Comparison of ENCODE assay signal across 33 mouse cellular contexts in the genomic region with DNA sequence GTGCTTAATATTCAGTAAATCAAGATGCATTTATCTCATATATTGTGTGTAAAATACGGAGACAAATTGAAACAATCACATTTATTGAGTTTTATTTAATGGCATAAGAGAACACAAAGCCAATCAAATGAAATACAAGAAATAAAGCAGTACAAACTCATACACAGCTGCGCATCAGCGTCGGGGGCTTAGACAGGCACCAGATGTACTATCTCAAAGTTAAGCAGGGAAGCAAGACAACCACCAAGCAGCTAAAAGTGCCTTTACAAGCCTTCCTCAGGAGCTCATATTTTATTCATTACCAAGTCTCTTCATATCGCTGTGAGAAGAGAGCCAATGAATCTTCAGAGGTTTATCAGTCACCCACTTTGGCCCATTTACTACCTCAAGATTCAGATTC.
"Had no signal": no experiment of that assay in that cellular context is flagged by ENCODE, and none has a peak within 500 bp of the region (broad histone marks: within the 10 kb centered on the region; RNA-seq: fewer than 3 reads in every experiment).

No protein-coding gene starts in this region.

- H3K27me3 ChIP-seq: heart, embryonic 12.5 days; heart, embryonic 13.5 days; heart, embryonic 15.5 days; hindbrain, embryonic 12.5 days; hindbrain, embryonic 13.5 days; hindbrain, embryonic 15.5 days; intestine, embryonic 15.5 days; kidney, embryonic 15.5 days had no signal

- H3K4me2 ChIP-seq: heart, embryonic 11.5 days; heart, embryonic 12.5 days; heart, embryonic 13.5 days; heart, embryonic 15.5 days; hindbrain, embryonic 12.5 days; hindbrain, embryonic 13.5 days; hindbrain, embryonic 14.5 days; hindbrain, embryonic 15.5 days; intestine, embryonic 15.5 days; kidney, embryonic 15.5 days had no signal

- H3K9me3 ChIP-seq: heart, embryonic 10.5 days; heart, embryonic 12.5 days; heart, embryonic 13.5 days; heart, embryonic 15.5 days; hindbrain, embryonic 10.5 days; hindbrain, embryonic 12.5 days; hindbrain, embryonic 13.5 days; hindbrain, embryonic 15.5 days; intestine, embryonic 15.5 days; kidney, embryonic 15.5 days had no signal

- DNase-seq: heart, adult 18-20 months; heart, adult 2 months; heart, postnatal 10 days; heart, postnatal 14 days; heart, postnatal 36 days; heart, postnatal 4 days; kidney, adult 11 months; kidney, adult 18-20 months; kidney, adult 2 months; kidney, adult 8-10 months; kidney, postnatal 10 days; kidney, postnatal 25 days; kidney, postnatal 36 days; kidney, postnatal 4 days; layer of hippocampus, adult 9-11 months; layer of hippocampus, postnatal 36 days had no signal

- H3K9ac ChIP-seq: heart, embryonic 12.5 days; heart, embryonic 13.5 days; heart, embryonic 15.5 days; hindbrain, embryonic 12.5 days; hindbrain, embryonic 13.5 days; hindbrain, embryonic 14.5 days; hindbrain, embryonic 15.5 days; intestine, embryonic 15.5 days; kidney, embryonic 15.5 days had no signal

- H3K4me3 ChIP-seq: heart, adult 2 months; heart, embryonic 10.5 days; heart, embryonic 12.5 days; heart, embryonic 13.5 days; heart, embryonic 15.5 days; hindbrain, embryonic 10.5 days; hindbrain, embryonic 12.5 days; hindbrain, embryonic 13.5 days; hindbrain, embryonic 15.5 days; intestine, embryonic 15.5 days; kidney, embryonic 15.5 days; layer of hippocampus, adult 2 months had no signal

- H3K4me1 ChIP-seq: heart, embryonic 10.5 days; heart, embryonic 12.5 days; heart, embryonic 13.5 days; heart, embryonic 15.5 days; hindbrain, embryonic 10.5 days; hindbrain, embryonic 12.5 days; hindbrain, embryonic 13.5 days; hindbrain, embryonic 15.5 days; intestine, embryonic 15.5 days; kidney, embryonic 15.5 days had no signal

- H3K27ac ChIP-seq: heart, adult 2 months; heart, embryonic 10.5 days; heart, embryonic 13.5 days; heart, embryonic 15.5 days; hindbrain, embryonic 10.5 days; hindbrain, embryonic 12.5 days; hindbrain, embryonic 13.5 days; hindbrain, embryonic 14.5 days; hindbrain, embryonic 15.5 days; hindbrain, postnatal 0 days; intestine, embryonic 15.5 days; kidney, embryonic 15.5 days; layer of hippocampus, adult 2 months had no signal

- H3K36me3 ChIP-seq: heart, embryonic 10.5 days; heart, embryonic 12.5 days; heart, embryonic 13.5 days; heart, embryonic 15.5 days; hindbrain, embryonic 10.5 days; hindbrain, embryonic 12.5 days; hindbrain, embryonic 13.5 days; hindbrain, embryonic 15.5 days; intestine, embryonic 15.5 days; kidney, embryonic 15.5 days had no signal

- ATAC-seq: hindbrain, postnatal 0 days; inflammation-experienced regulatory T-cells, adult 6 months; intestine, embryonic 15.5 days; intestine, embryonic 16.5 days; intestine, postnatal 0 days had no signal
